Mouse (Mus musculus) regulatory T cell (primary cell): ENCODE data around the gene Drc3.

Source experiments
- in situ Hi-C: fragments of 300-600 bp; cut with MboI, MseI; formaldehyde crosslinking; loops from one replicate; pipeline ENCODE4 v1.15.1; 2025; ENCODE audit warnings: high pct_unique_total_duplicates

Gene Drc3

GRCm38 (mm10) chr11:60352559-60353411, at the start of gene Drc3, which contains the start of gene Tom1l2:
Gene Drc3, plus strand, starts transcription at chr11:60353329.
Gene Tom1l2, minus strand, starts transcription at chr11:60352905.
- in situ Hi-C loops, result no loop called here

GRCm38 (mm10) chr11:60303497-60303896, 49.6 kb upstream of the Drc3 start:
- in situ Hi-C loops, result no loop called here

- in situ Hi-C loops, result no loop called here
Measured at GRCm38 (mm10) chr11:60305611-60306010, 47.5 kb upstream of the Drc3 start.

- in situ Hi-C loops, result no loop called here
Measured at GRCm38 (mm10) chr11:60306834-60307233, 46.3 kb upstream of the Drc3 start.

- in situ Hi-C loops, result no loop called here
Measured at GRCm38 (mm10) chr11:60307375-60307825, 45.7 kb upstream of the Drc3 start.

GRCm38 (mm10) chr11:60308061-60308460, 45.1 kb upstream of the Drc3 start:
- in situ Hi-C loops, result no loop called here

GRCm38 (mm10) chr11:60308506-60309116, 44.5 kb upstream of the Drc3 start:
- in situ Hi-C loops, result no loop called here

- in situ Hi-C loops, result no loop called here
Measured at GRCm38 (mm10) chr11:60309875-60310274, 43.3 kb upstream of the Drc3 start.

GRCm38 (mm10) chr11:60311025-60311854, 41.9 kb upstream of the Drc3 start:
- in situ Hi-C loops, result no loop called here

- in situ Hi-C loops, result no loop called here
Measured at GRCm38 (mm10) chr11:60316250-60316649, 36.9 kb upstream of the Drc3 start.

- in situ Hi-C loops, result no loop called here
Measured at GRCm38 (mm10) chr11:60316883-60317282, 36.2 kb upstream of the Drc3 start.

GRCm38 (mm10) chr11:60317376-60318102, 35.6 kb upstream of the Drc3 start:
- in situ Hi-C loops, result no loop called here

GRCm38 (mm10) chr11:60318716-60319115, 34.4 kb upstream of the Drc3 start:
- in situ Hi-C loops, result no loop called here

GRCm38 (mm10) chr11:60319257-60320066, 33.7 kb upstream of the Drc3 start:
- in situ Hi-C loops, result no loop called here

- in situ Hi-C loops, result no loop called here
Measured at GRCm38 (mm10) chr11:60320426-60321037, 32.6 kb upstream of the Drc3 start.

GRCm38 (mm10) chr11:60321438-60321837, 31.7 kb upstream of the Drc3 start:
- in situ Hi-C loops, result no loop called here

- in situ Hi-C loops, result no loop called here
Measured at GRCm38 (mm10) chr11:60323731-60324130, 29.4 kb upstream of the Drc3 start.

GRCm38 (mm10) chr11:60330551-60330950, 22.6 kb upstream of the Drc3 start:
- in situ Hi-C loops, result no loop called here

GRCm38 (mm10) chr11:60333461-60333860, 19.7 kb upstream of the Drc3 start:
- in situ Hi-C loops, result no loop called here

GRCm38 (mm10) chr11:60334124-60334523, 19.0 kb upstream of the Drc3 start:
- in situ Hi-C loops, result no loop called here
